Mouse (Mus musculus): Measurements from ENCODE around the gene Glipr2.

Gene Glipr2

GRCm38 (mm10) chr4:43957292-43957845 is at the start of gene Glipr2:
Glipr2 (plus strand) TSS chr4:43957401.
- DNase-seq, result peak; percentile 98

- DNase-seq, result peak; percentile 53
These were observed 39.0 kb upstream of the Glipr2 start for GRCm38 (mm10) chr4:43918221-43918620.

GRCm38 (mm10) chr4:43920602-43921001 is 36.6 kb upstream of the Glipr2 start:
- DNase-seq, result peak; percentile 51

- DNase-seq, result peak; percentile 51
These were observed 32.1 kb upstream of the Glipr2 start for GRCm38 (mm10) chr4:43925125-43925524.

GRCm38 (mm10) chr4:43925779-43926178 is 31.4 kb upstream of the Glipr2 start:
- peak; percentile 96 for DNase-seq

GRCm38 (mm10) chr4:43927826-43928225 is 29.4 kb upstream of the Glipr2 start:
- no peak for DNase-seq

GRCm38 (mm10) chr4:43931877-43932276 is 25.3 kb upstream of the Glipr2 start:
- DNase-seq, result no peak

GRCm38 (mm10) chr4:43936186-43936585 is 21.0 kb upstream of the Glipr2 start:
- DNase-seq, result no peak

GRCm38 (mm10) chr4:43936749-43937674 is 20.2 kb upstream of the Glipr2 start:
- no peak for DNase-seq

GRCm38 (mm10) chr4:43941315-43941714 is 15.9 kb upstream of the Glipr2 start:
- DNase-seq, result no peak

- DNase-seq, result peak; percentile 84
These were observed 14.8 kb upstream of the Glipr2 start for GRCm38 (mm10) chr4:43942421-43942820.

GRCm38 (mm10) chr4:43947571-43947970 is 9.6 kb upstream of the Glipr2 start:
- no peak for DNase-seq

GRCm38 (mm10) chr4:43957846-43958461 is 753 bp downstream of the Glipr2 start:
- DNase-seq, result no peak

- peak; percentile 94 for DNase-seq
These were observed 2.5 kb downstream of the Glipr2 start for GRCm38 (mm10) chr4:43959523-43960179.

GRCm38 (mm10) chr4:43960207-43960606 is 3.0 kb downstream of the Glipr2 start:
- no peak for DNase-seq

GRCm38 (mm10) chr4:43964326-43964833 is 7.2 kb downstream of the Glipr2 start:
- DNase-seq, result no peak

- no peak for DNase-seq
These were observed 7.9 kb downstream of the Glipr2 start for GRCm38 (mm10) chr4:43964951-43965684.

GRCm38 (mm10) chr4:43965856-43966535 is 8.8 kb downstream of the Glipr2 start:
- no peak for DNase-seq

GRCm38 (mm10) chr4:43968650-43969049 is 11.4 kb downstream of the Glipr2 start:
- DNase-seq, result peak; percentile 97

- peak; percentile 93 for DNase-seq
These were observed 12.2 kb downstream of the Glipr2 start for GRCm38 (mm10) chr4:43969373-43969772.
